Mouse (Mus musculus) 416B (cell line): ENCODE measurements around the gene 1700023F06Rik.
A peak's percentile ranks its signal among the peaks of the same experiment; 100 is the strongest.

ENCODE experiments used
- DNase-seq: peaks from one replicate; pipeline ENCODE4 v3.0.0; 2011; ENCODE audit warnings: low read depth

1700023F06Rik gene

GRCm38 (mm10) chr11:103208458-103208857 lies at the start of gene 1700023F06Rik:
Gene 1700023F06Rik, minus strand, starts transcription at chr11:103208558.
- no peak for DNase-seq

GRCm38 (mm10) chr11:103257938-103258481 lies 49.7 kb upstream of the 1700023F06Rik start:
- peak; percentile 95 for DNase-seq

GRCm38 (mm10) chr11:103253605-103254004 lies 45.2 kb upstream of the 1700023F06Rik start:
- peak; percentile 68 for DNase-seq

GRCm38 (mm10) chr11:103252380-103252779 lies 44.0 kb upstream of the 1700023F06Rik start:
- DNase-seq: no peak

- DNase-seq: peak; percentile 24
Measured at GRCm38 (mm10) chr11:103250324-103250723, 42.0 kb upstream of the 1700023F06Rik start.

- peak; percentile 84 for DNase-seq
Measured at GRCm38 (mm10) chr11:103249509-103249908, 41.2 kb upstream of the 1700023F06Rik start.

GRCm38 (mm10) chr11:103248837-103249236 lies 40.5 kb upstream of the 1700023F06Rik start:
- peak; percentile 47 for DNase-seq

- DNase-seq: no peak
Measured at GRCm38 (mm10) chr11:103247504-103248177, 39.3 kb upstream of the 1700023F06Rik start.

GRCm38 (mm10) chr11:103246731-103247290 lies 38.5 kb upstream of the 1700023F06Rik start:
- peak; percentile 57 for DNase-seq

GRCm38 (mm10) chr11:103246081-103246730 lies 37.8 kb upstream of the 1700023F06Rik start:
- peak; percentile 96 for DNase-seq

- DNase-seq: no peak
Measured at GRCm38 (mm10) chr11:103244856-103245255, 36.5 kb upstream of the 1700023F06Rik start.

GRCm38 (mm10) chr11:103240740-103241139 lies 32.4 kb upstream of the 1700023F06Rik start:
- no peak for DNase-seq

GRCm38 (mm10) chr11:103237757-103238156 lies 29.4 kb upstream of the 1700023F06Rik start:
- DNase-seq: no peak

- no peak for DNase-seq
Measured at GRCm38 (mm10) chr11:103236903-103237302, 28.5 kb upstream of the 1700023F06Rik start.

- DNase-seq: no peak
Measured at GRCm38 (mm10) chr11:103236431-103236830, 28.1 kb upstream of the 1700023F06Rik start.

- no peak for DNase-seq
Measured at GRCm38 (mm10) chr11:103235702-103236101, 27.3 kb upstream of the 1700023F06Rik start.

- DNase-seq: no peak
Measured at GRCm38 (mm10) chr11:103234447-103234846, 26.1 kb upstream of the 1700023F06Rik start.

GRCm38 (mm10) chr11:103232966-103233365 lies 24.6 kb upstream of the 1700023F06Rik start:
- peak; percentile 84 for DNase-seq

GRCm38 (mm10) chr11:103231367-103231766 lies 23.0 kb upstream of the 1700023F06Rik start:
- DNase-seq: no peak

GRCm38 (mm10) chr11:103230626-103231025 lies 22.3 kb upstream of the 1700023F06Rik start:
- no peak for DNase-seq

GRCm38 (mm10) chr11:103229608-103230007 lies 21.2 kb upstream of the 1700023F06Rik start:
- no peak for DNase-seq

- no peak for DNase-seq
Measured at GRCm38 (mm10) chr11:103223951-103224456, 15.6 kb upstream of the 1700023F06Rik start.

- peak; percentile 76 for DNase-seq
Measured at GRCm38 (mm10) chr11:103223444-103223843, 15.1 kb upstream of the 1700023F06Rik start.
